In the genomic region with DNA sequence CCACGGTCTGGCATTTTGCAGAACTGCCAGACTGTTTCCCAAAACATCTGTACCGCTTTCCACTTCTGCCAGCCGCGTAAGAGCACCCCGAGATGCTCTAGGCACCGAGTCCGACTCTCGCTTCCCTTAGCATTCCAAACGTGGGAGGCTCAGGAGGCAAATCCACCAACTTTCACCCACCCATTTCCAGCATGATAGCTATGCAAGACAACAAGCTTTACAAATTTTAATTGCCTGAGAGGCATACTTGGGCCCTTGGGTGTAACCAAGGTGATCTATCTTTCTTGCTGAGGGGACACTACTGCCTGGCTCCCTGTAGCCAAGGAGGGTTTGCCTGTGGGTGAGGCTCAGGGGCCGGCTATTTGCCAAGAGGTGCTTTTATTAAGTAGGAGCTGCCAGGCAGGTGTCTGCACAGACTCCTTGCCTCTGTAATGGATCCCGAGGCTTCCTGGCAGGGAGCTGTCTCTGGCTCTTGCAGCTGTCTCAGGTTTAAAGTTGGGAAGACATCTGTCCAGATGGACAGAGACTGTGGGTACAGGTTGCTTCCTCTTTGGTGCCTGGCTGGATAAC, we compare ENCODE assay signal across 13 mouse cellular contexts. TPM values are rescaled to one million over a fixed set of nuclear protein-coding genes. Genes with fewer than 3 reads are reported as not detected.
DNase-seq lines count a peak whose midpoint lies in the region; ATAC-seq and TF ChIP-seq lines count a peak whose summit lies in the region.
"Had no signal": no experiment of that assay in that cellular context is flagged by ENCODE, and none has a peak within 500 bp of the region (broad histone marks: within the 10 kb centered on the region; RNA-seq: fewer than 3 reads in every experiment).

No protein-coding gene starts in this region.

- peak overlapping the region; percentile 36; the same call in 1 of the 2 replicates for H3K27ac ChIP-seq in hindbrain, embryonic 13.5 days
- H3K27ac ChIP-seq in hindbrain, embryonic 14.5 days: no peak overlapping the region
- H3K27ac ChIP-seq in MEL (ENCODE audit: control insufficient read depth, low read depth, low read length): no peak overlapping the region
- H3K27ac ChIP-seq in hindbrain, embryonic 15.5 days (replicated peaks): no peak overlapping the region
- H3K27ac ChIP-seq in heart, embryonic 12.5 days (ENCODE audit: poor library complexity, severe bottlenecking): no peak overlapping the region
- H3K27ac ChIP-seq in heart, embryonic 10.5 days: no peak overlapping the region
- H3K27ac ChIP-seq: heart, adult 2 months; left cerebral cortex, adult 2 months; liver, embryonic 15.5 days had no signal

- ATAC-seq in hindbrain, embryonic 13.5 days (ENCODE audit: low FRiP score): no peak
- ATAC-seq in hindbrain, embryonic 14.5 days (ENCODE audit: low FRiP score): no peak
- peak; percentile 28; the same call in 1 of the 2 replicates for ATAC-seq in hindbrain, embryonic 15.5 days (ENCODE audit: low FRiP score, low read depth)
- no peak for ATAC-seq in heart, embryonic 12.5 days (ENCODE audit: insufficient number of reproducible peaks, low FRiP score)

- no peak overlapping the region for H3K4me3 ChIP-seq in hindbrain, embryonic 13.5 days
- H3K4me3 ChIP-seq in hindbrain, embryonic 14.5 days (replicated peaks; ENCODE audit: low read length): no peak overlapping the region
- H3K4me3 ChIP-seq in MEL (ENCODE audit: control insufficient read depth in 1 of 2, insufficient read depth in 1 of 2, low read depth in 2 of 2, low read length in 2 of 2): peak overlapping the region in 1 of 2 experiments; percentile 22; a peak in 1 of 4 replicates
- no peak overlapping the region for H3K4me3 ChIP-seq in hindbrain, embryonic 15.5 days
- no peak overlapping the region for H3K4me3 ChIP-seq in heart, embryonic 12.5 days
- no peak overlapping the region for H3K4me3 ChIP-seq in heart, embryonic 10.5 days
- H3K4me3 ChIP-seq: erythroblast, embryonic 14.5 days; heart, adult 2 months; left cerebral cortex, adult 2 months; liver, embryonic 15.5 days had no signal

- no peaks in the 10 kb centered on the region for H3K27me3 ChIP-seq in hindbrain, embryonic 13.5 days
- H3K27me3 ChIP-seq in hindbrain, embryonic 14.5 days (ENCODE audit: control insufficient read depth, insufficient read depth, low read length): no peaks in the 10 kb centered on the region
- no peaks in the 10 kb centered on the region for H3K27me3 ChIP-seq in MEL (ENCODE audit: control insufficient read depth in 1 of 2, insufficient read depth in 2 of 2, low read length in 2 of 2)
- no peaks in the 10 kb centered on the region for H3K27me3 ChIP-seq in hindbrain, embryonic 15.5 days
- H3K27me3 ChIP-seq in heart, embryonic 12.5 days (replicated peaks): no peaks in the 10 kb centered on the region
- H3K27me3 ChIP-seq in heart, embryonic 10.5 days (ENCODE audit: insufficient read depth, poor library complexity, severe bottlenecking): 0 out of 2 replicates have a peak, but pooled peaks cover 4% of the 10 kb centered on the region
- H3K27me3 ChIP-seq: liver, embryonic 15.5 days had no signal

- 78% methylated on average over 11 of the region's 11 CpGs for WGBS in hindbrain, embryonic 13.5 days
- 72% methylated on average over 11 of the region's 11 CpGs for WGBS in hindbrain, embryonic 14.5 days
- WGBS in hindbrain, embryonic 15.5 days: 65% methylated on average over 11 of the region's 11 CpGs
- 73% methylated on average over 11 of the region's 11 CpGs for WGBS in heart, embryonic 12.5 days
- 79% methylated on average over 11 of the region's 11 CpGs for WGBS in heart, embryonic 10.5 days

- TF ChIP-seq CTCF in MEL (IDR thresholded peaks at IDR 0.05 in 2 of 3, conservative IDR thresholded peaks at IDR 0.05 in 1 of 3; ENCODE audit: control insufficient read depth in 1 of 3, insufficient read depth in 1 of 3, low read depth in 2 of 3, low read length in 3 of 3, poor library complexity in 1 of 3, severe bottlenecking in 1 of 3): no peak

- H3K4me1 ChIP-seq in hindbrain, embryonic 13.5 days (replicated peaks): peaks cover 21% of the 10 kb centered on the region
- peaks cover 11% of the 10 kb centered on the region for H3K4me1 ChIP-seq in hindbrain, embryonic 14.5 days (replicated peaks; ENCODE audit: control insufficient read depth, insufficient read depth, low read length)
- H3K4me1 ChIP-seq in MEL (ENCODE audit: control insufficient read depth in 1 of 2, insufficient read depth in 2 of 2, low read length in 2 of 2): peaks cover 0 to 31% of the 10 kb centered on the region in 2 experiments; a peak in 2 of 4 replicates
- peaks cover 18% of the 10 kb centered on the region for H3K4me1 ChIP-seq in hindbrain, embryonic 15.5 days (replicated peaks)
- no peaks in the 10 kb centered on the region for H3K4me1 ChIP-seq in heart, embryonic 12.5 days (replicated peaks)
- H3K4me1 ChIP-seq in heart, embryonic 10.5 days: peaks cover 15% of the 10 kb centered on the region

- no peaks in the 10 kb centered on the region for H3K9me3 ChIP-seq in hindbrain, embryonic 13.5 days
- no peaks in the 10 kb centered on the region for H3K9me3 ChIP-seq in hindbrain, embryonic 14.5 days (ENCODE audit: control insufficient read depth, low read length)
- H3K9me3 ChIP-seq in MEL (replicated peaks; ENCODE audit: insufficient read depth, low read length): no peaks in the 10 kb centered on the region
- no peaks in the 10 kb centered on the region for H3K9me3 ChIP-seq in hindbrain, embryonic 15.5 days
- H3K9me3 ChIP-seq in heart, embryonic 12.5 days (replicated peaks): no peaks in the 10 kb centered on the region
- H3K9me3 ChIP-seq in heart, embryonic 10.5 days: no peaks in the 10 kb centered on the region
- H3K9me3 ChIP-seq: liver, embryonic 15.5 days had no signal

- H3K36me3 ChIP-seq in hindbrain, embryonic 13.5 days: no peaks in the 10 kb centered on the region
- H3K36me3 ChIP-seq in hindbrain, embryonic 14.5 days (replicated peaks; ENCODE audit: control insufficient read depth, insufficient read depth): no peaks in the 10 kb centered on the region
- peaks cover 0 to 5% of the 10 kb centered on the region in 2 experiments; a peak in 2 of 4 replicates for H3K36me3 ChIP-seq in MEL (ENCODE audit: control insufficient read depth in 1 of 2, insufficient read depth in 2 of 2, low read length in 2 of 2)
- H3K36me3 ChIP-seq in hindbrain, embryonic 15.5 days: no peaks in the 10 kb centered on the region
- H3K36me3 ChIP-seq in heart, embryonic 12.5 days: no peaks in the 10 kb centered on the region
- H3K36me3 ChIP-seq in heart, embryonic 10.5 days: no peaks in the 10 kb centered on the region
- H3K36me3 ChIP-seq: liver, embryonic 15.5 days had no signal

- DNase-seq in hindbrain, embryonic 14.5 days (ENCODE audit: low spot score): no peak
- peak; percentile 13 for DNase-seq in MEL (ENCODE audit: low read depth, low spot score)
- DNase-seq in lung, postnatal 14 days: peak; percentile 43
- DNase-seq in heart, embryonic 10.5 days (ENCODE audit: low spot score): no peak
- DNase-seq: adrenal gland, adult 2 months; heart, adult 2 months; thymus, adult 18-20 months had no signal

- TF ChIP-seq RAD21 in MEL (IDR thresholded peaks at IDR 0.05; ENCODE audit: low read depth, low read length): no peak

- no peak overlapping the region for H3K4me2 ChIP-seq in hindbrain, embryonic 13.5 days
- no peak overlapping the region for H3K4me2 ChIP-seq in hindbrain, embryonic 14.5 days (replicated peaks)
- peak overlapping the region; percentile 4; the same call in 1 of the 2 replicates for H3K4me2 ChIP-seq in hindbrain, embryonic 15.5 days
- H3K4me2 ChIP-seq in heart, embryonic 12.5 days: no peak overlapping the region

- no peak for TF ChIP-seq EP300 in MEL (IDR thresholded peaks at IDR 0.05; ENCODE audit: low read depth in 1 of 2, low read length in 2 of 2)

- H3K9ac ChIP-seq in hindbrain, embryonic 13.5 days: no peak overlapping the region
- H3K9ac ChIP-seq in hindbrain, embryonic 14.5 days: no peak overlapping the region
- H3K9ac ChIP-seq in MEL (ENCODE audit: control insufficient read depth, low read depth, low read length, poor library complexity, severe bottlenecking): peak overlapping the region; percentile 45
- no peak overlapping the region for H3K9ac ChIP-seq in hindbrain, embryonic 15.5 days
- H3K9ac ChIP-seq in heart, embryonic 12.5 days: no peak overlapping the region
- H3K9ac ChIP-seq: liver, embryonic 15.5 days had no signal

- no peak for TF ChIP-seq POLR2A in MEL (IDR thresholded peaks at IDR 0.05; ENCODE audit: control insufficient read depth in 1 of 2, insufficient read depth in 1 of 2, low read depth in 1 of 2, low read length in 2 of 2, poor library complexity in 1 of 2)

- no peaks in the 10 kb centered on the region for H3K79me2 ChIP-seq in MEL (ENCODE audit: control insufficient read depth, insufficient read depth, low read length, poor library complexity)

TF ChIP-seq in MEL, 35 proteins besides CTCF, POLR2A, EP300 and RAD21 (continues in another document):
- no peak for TF ChIP-seq USF2 (IDR thresholded peaks at IDR 0.05; ENCODE audit: borderline replicate concordance in 1 of 2, insufficient read depth in 1 of 2, low read depth in 1 of 2, low read length in 2 of 2)
- no peak for TF ChIP-seq RCOR1 (IDR thresholded peaks at IDR 0.05; ENCODE audit: low read depth, low read length)
- TF ChIP-seq CHD1 (IDR thresholded peaks at IDR 0.05; ENCODE audit: low read depth, low read length): no peak
- no peak for TF ChIP-seq ETS1 (IDR thresholded peaks at IDR 0.05; ENCODE audit: low read depth, low read length)
- TF ChIP-seq GABPA (IDR thresholded peaks at IDR 0.05; ENCODE audit: low read depth, low read length): no peak

RNA-seq across cellular contexts. Expression of gene Capn8, which starts 2.8 kb away (rescaled TPM):
- 0.10 TPM in 2 replicates for polyA plus RNA-seq in hindbrain, embryonic 13.5 days (2015; fragmentation: Nextera tagmentation; extraction: Ambion mirVana)
- polyA plus RNA-seq in hindbrain, embryonic 14.5 days (2014; fragmentation: Nextera tagmentation; extraction: Ambion mirVana): not detected in 2 replicates
- total RNA-seq in MEL (2012; rRNA removed): not detected in 2 replicates
- not detected for polyA plus RNA-seq in MEL (2012; ENCODE audit: insufficient read depth in 1 of 2, insufficient read length in 2 of 2, low read depth in 1 of 2, low replicate concordance in 2 of 2, missing spikeins in 1 of 2)
- polyA plus RNA-seq in hindbrain, embryonic 15.5 days (2015; fragmentation: Nextera tagmentation; extraction: Ambion mirVana): not detected in 2 replicates
- polyA plus RNA-seq in heart, embryonic 12.5 days (2016; fragmentation: Nextera tagmentation; extraction: Ambion mirVana): not detected in 2 replicates
- 0.05 TPM in 1 of 2 replicates, not detected in the other for polyA plus RNA-seq in heart, embryonic 10.5 days (2016; fragmentation: Nextera tagmentation; extraction: Ambion mirVana)
- total RNA-seq: heart, adult 2 months; left cerebral cortex, adult 2 months had no signal
- polyA plus RNA-seq: adrenal gland, adult 2 months; erythroblast, embryonic 14.5 days; heart, adult 2 months; liver, embryonic 15.5 days had no signal

RNA-seq across cellular contexts. Expression of gene Capn2, which starts 44.6 kb away (rescaled TPM):
- 85.0 and 85.8 TPM in 2 replicates for polyA plus RNA-seq in hindbrain, embryonic 13.5 days (2015; fragmentation: Nextera tagmentation; extraction: Ambion mirVana)
- 80.5 and 81.0 TPM in 2 replicates for polyA plus RNA-seq in hindbrain, embryonic 14.5 days (2014; fragmentation: Nextera tagmentation; extraction: Ambion mirVana)
- 10.6 and 13.6 TPM in 2 replicates for total RNA-seq in MEL (2012; rRNA removed)
- 10 to 100 TPM in 1 of 2 experiments, not detected in 1; 19.3 TPM for polyA plus RNA-seq in MEL (2012; ENCODE audit: insufficient read depth in 1 of 2, insufficient read length in 2 of 2, low read depth in 1 of 2, low replicate concordance in 2 of 2, missing spikeins in 1 of 2)
- 93.3 and 93.9 TPM in 2 replicates for polyA plus RNA-seq in hindbrain, embryonic 15.5 days (2015; fragmentation: Nextera tagmentation; extraction: Ambion mirVana)
- 119 and 123 TPM in 2 replicates for polyA plus RNA-seq in heart, embryonic 12.5 days (2016; fragmentation: Nextera tagmentation; extraction: Ambion mirVana)
- 96.0 and 107 TPM in 2 replicates for polyA plus RNA-seq in heart, embryonic 10.5 days (2016; fragmentation: Nextera tagmentation; extraction: Ambion mirVana)

Comparison
In these comparisons a context has a peak if more than half of its experiments do, and no peak if none do; other contexts are left out.
1. DNase-seq: peak in MEL (single experiment) and lung, postnatal 14 days (single experiment); none in hindbrain, embryonic 14.5 days (single experiment) and heart, embryonic 10.5 days (single experiment).